Mouse (Mus musculus) layer of hippocampus, adult 18-20 months (tissue): ENCODE measurements at regions not wholly inside any gene's neighbourhood (a gene's known extent, or its start where the extent isn't known, plus 50 kb on each side); places are given as distances from the start of the nearest gene placed in this dataset.
A peak's percentile ranks its signal among the peaks of the same experiment; 100 is the strongest.

ENCODE experiments used
- DNase-seq, 2 experiments: peaks; one replicate each; pipeline ENCODE4 v3.0.0; 2022; ENCODE audit warnings: low spot score in 2 of 2

DNA sequence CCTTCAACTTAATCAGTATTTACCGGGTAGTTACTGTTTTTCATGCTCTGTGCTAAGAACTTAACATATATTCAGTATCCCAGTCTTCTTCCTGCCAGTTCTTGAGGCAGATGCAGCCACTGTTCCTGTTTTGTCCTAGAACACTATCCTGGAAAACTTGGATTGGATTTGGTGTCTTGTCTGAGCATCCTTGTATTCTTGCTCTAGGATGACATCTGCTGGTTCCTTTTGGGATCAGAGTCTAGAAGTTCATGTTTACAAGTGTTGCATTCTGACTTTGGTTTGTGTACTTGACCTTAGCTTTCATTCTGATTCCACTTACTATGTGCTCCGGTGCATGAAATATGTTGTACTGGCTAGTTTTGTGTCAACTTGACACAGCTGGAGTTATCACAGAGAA lies 55.4 kb downstream of the Cldn34b3 start:
- DNase-seq = peak in 1 of 2 experiments; percentile 13
